8 mouse cellular contexts compared by ENCODE assay signal in the genomic region with DNA sequence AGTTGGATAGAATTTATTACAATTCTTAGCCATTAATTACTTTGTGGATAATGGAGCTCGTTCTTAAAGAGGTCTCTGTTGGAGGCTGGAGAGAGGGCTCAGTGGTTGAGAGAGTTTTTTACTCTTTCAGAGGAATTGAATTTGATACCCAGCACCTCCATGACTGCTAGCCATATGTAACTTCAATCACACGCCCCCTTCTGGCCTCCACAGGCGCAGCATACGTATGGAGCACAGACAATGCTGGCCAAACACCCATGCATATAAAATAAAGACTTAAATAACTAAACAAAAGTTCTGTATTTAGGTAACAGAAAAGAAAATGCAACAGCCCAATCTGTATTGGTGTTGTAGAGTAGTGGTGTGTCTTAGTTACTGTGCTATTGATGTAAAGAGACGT. TPM values are rescaled to one million over a fixed set of nuclear protein-coding genes. Genes with fewer than 3 reads are reported as not detected.
A peak's percentile ranks its signal among the peaks of the same experiment; 100 is the strongest.
DNase-seq lines count a peak whose midpoint lies in the region; ATAC-seq lines count a peak whose summit lies in the region.

No protein-coding gene starts in this region.

- DNase-seq in CD4-positive, CD25-positive, alpha-beta regulatory T cell, adult 2 months (ENCODE audit: low read depth, low spot score) = peak; percentile 59
- peak; percentile 15 to 33 for DNase-seq in layer of hippocampus, postnatal 10 days (ENCODE audit: low spot score in 2 of 2)
- DNase-seq in layer of hippocampus, postnatal 36 days = no peak
- DNase-seq in R1 (ENCODE audit: low read depth, low spot score) = peak; percentile 73
- DNase-seq in embryo, embryonic 11 days = peak; percentile 54
- peak; percentile 54 for DNase-seq in lung, postnatal 14 days
- DNase-seq in left cerebral cortex, postnatal 10 days (ENCODE audit: extremely low spot score in 1 of 2, low spot score in 2 of 2) = no peak

- intact Hi-C loops in left cerebral cortex, postnatal 10 days (cut with DNase I) = no loop called here

- no peak for ATAC-seq in CD4-positive, CD25-positive, alpha-beta regulatory T cell, adult 4 months

RNA-seq across cellular contexts. Expression of gene Eif2ak4, which starts 43.2 kb away (rescaled TPM):
- polyA plus RNA-seq in CD4-positive, CD25-positive, alpha-beta regulatory T cell, adult 4 months (2017; shearing (Covaris generic)) = 1 to 10 TPM; 2.9 to 3.1 TPM
- total RNA-seq in layer of hippocampus, postnatal 10 days (2021) = 10 to 100 TPM; 24.6 to 28.1 TPM
- 10 to 100 TPM; 23.5 to 25.6 TPM for total RNA-seq in layer of hippocampus, postnatal 36 days (2021)
- total RNA-seq in left cerebral cortex, postnatal 10 days (2021) = 10 to 100 TPM; 20.1 to 20.8 TPM

RNA-seq across cellular contexts. Expression of gene Srp14, which starts 47.9 kb away (rescaled TPM):
- polyA plus RNA-seq in CD4-positive, CD25-positive, alpha-beta regulatory T cell, adult 4 months (2017; shearing (Covaris generic)) = 100 to 1,000 TPM; 272 to 283 TPM
- total RNA-seq in layer of hippocampus, postnatal 10 days (2021) = 100 to 1,000 TPM; 171 to 194 TPM
- total RNA-seq in layer of hippocampus, postnatal 36 days (2021) = 100 to 1,000 TPM; 168 to 197 TPM
- total RNA-seq in left cerebral cortex, postnatal 10 days (2021) = 100 to 1,000 TPM; 159 to 171 TPM

RNA-seq across cellular contexts. Expression of gene Gpr176, which starts 58.4 kb away (rescaled TPM):
- under 1 TPM in 1 of 2 experiments, not detected in 1; 0.11 TPM for polyA plus RNA-seq in CD4-positive, CD25-positive, alpha-beta regulatory T cell, adult 4 months (2017; shearing (Covaris generic))
- total RNA-seq in layer of hippocampus, postnatal 10 days (2021) = 10 to 100 TPM; 16.6 to 18.4 TPM
- total RNA-seq in layer of hippocampus, postnatal 36 days (2021) = 10 to 100 TPM; 11.0 to 12.3 TPM
- total RNA-seq in left cerebral cortex, postnatal 10 days (2021) = 10 to 100 TPM; 11.8 to 12.5 TPM

Comparison
In these comparisons a context has a peak if more than half of its experiments do, and no peak if none do; other contexts are left out.
1. DNase-seq: peak in CD4-positive, CD25-positive, alpha-beta regulatory T cell, adult 2 months (single experiment), layer of hippocampus, postnatal 10 days (2 of 2), R1 (single experiment), embryo, embryonic 11 days (single experiment) and lung, postnatal 14 days (single experiment); none in layer of hippocampus, postnatal 36 days (0 of 2) and left cerebral cortex, postnatal 10 days (0 of 2).